Mouse (Mus musculus): ENCODE results near the gene Snx4.
A peak's percentile ranks its signal among the peaks of the same experiment; 100 is the strongest.
"Not testable (repeated sequence)": the region's sequence is repeated elsewhere in the genome, so short reads cannot be mapped to it uniquely, and the experiment has no call there.

The Snx4 gene

GRCm38 (mm10) chr16:33251194-33252051, at the start of gene Snx4:
Snx4 (plus strand) TSS chr16:33251442.
- peak; percentile 98 for DNase-seq

DNA sequence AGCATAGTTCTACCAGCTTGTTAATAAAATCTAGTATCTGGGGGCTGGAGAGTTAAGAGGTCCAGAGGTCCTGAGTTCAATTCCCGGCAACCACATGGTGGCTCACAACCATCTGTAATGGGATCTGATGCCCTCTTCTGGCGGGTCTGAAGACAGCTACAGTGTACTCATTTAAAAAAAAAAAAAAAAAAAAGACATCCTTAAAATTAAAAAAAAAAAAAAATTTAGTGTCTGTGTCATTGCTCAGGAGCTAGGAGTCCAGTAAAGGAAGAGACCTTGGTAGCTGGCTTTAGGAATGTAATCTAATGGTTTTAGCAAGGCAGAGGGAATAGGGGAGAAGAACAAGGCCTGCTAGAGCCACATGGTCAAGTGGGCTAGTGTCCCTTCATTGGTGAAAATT, 40.4 kb upstream of the Snx4 start:
- no peak for DNase-seq

- DNase-seq, result no peak
Observed at GRCm38 (mm10) chr16:33216313-33217003, 34.8 kb upstream of the Snx4 start.

DNA sequence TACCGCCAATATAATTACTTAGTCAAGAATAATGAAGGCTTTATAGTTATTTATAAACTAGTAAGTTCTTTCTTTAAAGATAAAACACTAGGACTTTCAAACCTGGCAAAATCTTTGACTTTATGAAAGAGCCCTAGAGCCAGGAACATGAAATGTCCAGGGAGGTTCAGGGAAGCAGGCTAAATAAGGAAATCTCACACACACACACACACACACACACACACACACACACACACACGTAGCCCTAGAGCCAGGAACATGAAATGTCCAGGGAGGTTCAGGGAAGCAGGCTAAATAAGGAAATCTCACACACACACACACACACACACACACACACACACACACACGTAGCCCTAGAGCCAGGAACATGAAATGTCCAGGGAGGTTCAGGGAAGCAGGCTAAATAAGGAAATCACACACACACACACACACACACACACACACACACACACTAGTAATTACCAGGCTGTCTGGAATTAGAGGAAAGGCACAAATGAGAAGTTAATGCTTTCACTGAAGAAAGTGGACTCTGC, 33.6 kb upstream of the Snx4 start:
- DNase-seq, result not testable (repeated sequence)

DNA sequence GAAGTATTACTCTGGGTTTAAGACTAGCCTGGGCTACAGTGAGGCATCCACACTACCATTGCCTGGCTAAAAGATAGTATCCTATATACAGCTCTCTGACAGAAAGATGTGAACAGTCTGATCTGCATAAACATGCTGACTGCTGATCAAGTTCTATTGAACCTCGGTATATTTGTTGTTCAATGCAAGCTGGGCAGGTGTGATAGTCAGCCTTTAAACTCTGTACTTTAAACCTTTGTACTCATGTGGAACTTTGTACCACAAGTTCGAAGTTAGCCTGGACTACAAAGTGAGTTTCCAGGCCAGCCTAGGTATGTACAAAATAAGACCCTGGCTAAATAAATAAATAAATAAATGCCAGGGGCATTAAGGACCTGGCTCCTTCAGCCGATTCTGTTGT, 28.8 kb upstream of the Snx4 start:
- no peak for DNase-seq

GRCm38 (mm10) chr16:33224381-33224780, 26.9 kb upstream of the Snx4 start:
- DNase-seq, result no peak

DNA sequence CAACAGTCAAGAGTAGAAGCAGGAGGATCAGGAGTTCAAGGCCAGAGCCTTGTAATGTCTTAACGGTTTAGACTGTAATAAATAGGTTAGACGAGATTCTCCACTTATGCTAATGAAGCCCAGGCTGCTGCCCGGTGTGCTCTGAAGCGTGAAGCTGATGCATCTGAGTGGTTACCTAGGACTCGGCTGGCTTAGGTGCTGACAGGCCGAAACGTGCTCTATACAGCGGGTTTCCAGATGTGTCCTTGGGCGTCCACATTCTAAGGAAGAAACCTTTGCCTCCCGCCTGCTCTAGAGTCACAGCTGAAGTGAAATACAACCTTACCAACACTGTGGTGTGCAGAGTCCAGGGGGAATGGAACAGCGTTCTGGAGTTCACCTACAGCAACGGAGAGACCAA, 17.1 kb upstream of the Snx4 start:
- peak; percentile 48 for DNase-seq

GRCm38 (mm10) chr16:33236151-33236550, 15.1 kb upstream of the Snx4 start:
- no peak for DNase-seq

DNA sequence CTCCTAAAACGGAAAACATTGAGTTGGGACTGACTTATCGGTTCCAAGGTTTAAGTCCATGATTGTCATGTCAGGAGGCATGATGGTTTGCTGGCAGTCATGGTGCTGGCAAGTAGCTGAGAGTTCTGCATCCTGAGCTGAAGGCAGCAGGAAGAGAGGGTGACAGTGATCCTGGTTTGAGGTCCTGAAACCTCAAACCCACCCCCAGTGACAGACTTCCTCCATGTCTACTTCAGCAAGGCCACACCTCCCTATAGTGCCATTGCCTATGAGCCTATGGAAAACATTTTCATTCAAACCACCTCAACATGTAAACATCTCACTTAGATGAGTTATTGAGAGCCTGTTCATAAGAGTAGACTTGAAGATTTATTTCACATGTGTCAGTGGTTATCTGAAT, 11.9 kb upstream of the Snx4 start:
- no peak for DNase-seq

DNA sequence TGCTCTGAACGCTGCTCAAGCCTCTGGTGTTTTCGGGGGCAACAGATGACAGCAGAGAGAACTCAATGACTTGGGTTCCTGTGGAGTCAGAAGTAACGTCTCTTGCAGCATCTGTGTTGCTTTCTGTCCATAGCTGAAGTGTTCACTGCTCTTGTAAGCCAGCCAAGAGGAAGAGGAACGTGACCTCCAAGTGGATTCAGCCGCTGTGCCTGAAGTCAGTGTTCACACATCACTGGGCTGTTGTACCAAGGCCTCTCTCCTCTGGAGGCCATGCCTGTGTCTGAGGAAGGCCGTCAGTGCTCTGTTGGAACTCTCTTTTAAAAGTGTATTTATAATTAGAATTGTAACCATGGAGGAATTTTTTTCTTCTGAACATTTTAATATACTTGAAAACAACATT, 9.2 kb upstream of the Snx4 start:
- peak; percentile 51 for DNase-seq

DNA sequence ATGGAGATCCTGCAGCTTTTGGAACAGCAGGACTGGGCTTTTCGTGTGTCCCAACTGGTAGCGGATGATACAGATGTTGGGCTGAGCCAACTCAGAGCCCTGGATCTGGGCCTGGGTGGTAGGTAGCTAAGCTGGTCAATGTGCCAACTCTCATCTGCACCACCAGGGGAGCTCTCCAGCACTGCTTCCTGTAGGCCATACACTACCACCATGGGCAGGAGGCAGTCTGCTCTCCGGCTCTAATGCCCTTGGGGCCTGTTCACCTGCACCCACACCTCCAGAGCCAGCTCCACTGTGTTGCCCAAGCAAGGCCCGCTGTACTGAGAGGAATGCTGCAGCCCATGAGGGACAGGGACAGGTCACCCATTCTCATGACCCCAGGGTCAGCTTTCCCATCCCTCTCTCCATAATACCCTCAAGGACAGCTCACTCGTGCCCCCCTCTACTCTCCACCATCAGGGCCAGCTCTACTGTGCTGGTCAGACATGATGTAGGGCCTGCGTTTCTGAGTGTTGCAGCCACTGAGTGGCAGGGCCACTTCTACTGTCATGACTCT, 7.0 kb upstream of the Snx4 start:
- no peak for DNase-seq

GRCm38 (mm10) chr16:33244933-33245470, 6.2 kb upstream of the Snx4 start:
- DNase-seq, result no peak

- DNase-seq, result no peak
Observed at GRCm38 (mm10) chr16:33246526-33246925, 4.7 kb upstream of the Snx4 start.

GRCm38 (mm10) chr16:33247006-33247405, 4.2 kb upstream of the Snx4 start:
- no peak for DNase-seq

DNA sequence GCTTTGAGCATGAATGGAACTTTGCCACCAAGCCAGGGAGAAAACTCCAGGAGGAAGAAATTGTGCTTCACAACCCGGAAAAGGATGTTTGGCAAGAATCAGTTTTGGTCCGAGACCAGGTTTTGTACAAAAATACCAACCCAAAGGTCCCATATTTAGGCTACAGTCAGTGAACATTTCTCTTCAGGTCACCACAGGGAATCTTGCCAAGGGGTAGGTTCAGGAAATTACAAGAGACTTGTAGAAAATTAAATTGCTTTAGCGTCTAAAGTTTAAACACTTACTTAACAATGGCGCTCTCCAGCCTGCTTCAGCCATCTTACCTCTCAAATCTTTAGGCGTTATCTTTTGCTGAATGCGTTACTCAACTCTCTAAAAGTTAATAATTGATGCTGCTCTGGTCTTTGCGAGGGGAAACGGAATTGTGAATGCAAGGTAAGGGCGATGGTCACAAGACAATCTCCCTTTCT, 556 bp upstream of the Snx4 start:
- DNase-seq, result peak; percentile 27

- no peak for DNase-seq
Observed at GRCm38 (mm10) chr16:33255601-33256000, 4.4 kb downstream of the Snx4 start.

GRCm38 (mm10) chr16:33258530-33258929, 7.3 kb downstream of the Snx4 start:
- DNase-seq, result no peak

GRCm38 (mm10) chr16:33259824-33260223, 8.6 kb downstream of the Snx4 start:
- DNase-seq, result no peak

GRCm38 (mm10) chr16:33260825-33261224, 9.6 kb downstream of the Snx4 start:
- no peak for DNase-seq

- DNase-seq, result no peak
Observed at GRCm38 (mm10) chr16:33261584-33262061, 10.4 kb downstream of the Snx4 start.

GRCm38 (mm10) chr16:33262096-33262495, 10.9 kb downstream of the Snx4 start:
- DNase-seq, result no peak

DNA sequence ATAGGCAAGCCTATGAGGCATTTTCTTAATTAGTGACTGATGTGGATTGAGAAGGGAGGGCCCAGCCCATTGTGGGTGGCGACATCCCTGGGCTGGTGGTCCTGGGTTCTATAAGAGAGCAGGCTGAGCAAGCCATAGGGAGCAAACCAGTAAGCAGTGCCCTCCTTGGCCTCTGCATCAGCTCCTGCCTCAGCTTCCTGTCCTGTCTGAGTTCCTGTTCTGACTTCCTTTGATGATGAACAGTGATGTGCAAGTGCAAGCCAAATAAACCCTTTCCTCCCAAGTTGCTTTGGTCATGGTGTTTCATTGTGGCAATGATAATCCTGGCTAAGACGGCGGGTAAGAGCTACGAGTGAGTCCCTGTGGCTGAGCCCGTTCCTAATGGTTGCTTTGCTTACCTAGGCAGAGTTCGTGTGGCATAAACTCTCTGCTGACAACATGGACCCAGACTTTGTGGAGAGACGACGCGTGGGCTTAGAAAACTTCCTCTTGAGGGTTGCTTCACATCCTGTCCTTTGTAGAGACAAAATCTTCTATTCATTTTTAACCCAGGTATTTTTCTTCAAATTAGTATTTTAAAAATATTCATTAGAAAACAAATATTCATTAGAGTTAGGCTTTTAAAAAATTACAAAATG, 16.5 kb downstream of the Snx4 start:
- no peak for DNase-seq

- no peak for DNase-seq
Observed at GRCm38 (mm10) chr16:33271824-33272223, 20.6 kb downstream of the Snx4 start.

Data from kidney, postnatal 10 days (tissue).